Mouse (Mus musculus) megakaryocyte, embryonic 14.5 days (primary cell): ENCODE measurements around the gene Cck.

ENCODE experiments used
- FLI1 ChIP-seq: IDR thresholded peaks from 2 replicates; pipeline ENCODE4 v1.6.1; 2012; ENCODE audit warnings: low read length, inconsistent platforms, mixed read lengths
- GATA1 ChIP-seq: IDR thresholded peaks from 3 replicates; pipeline ENCODE4 v1.6.1; 2012; ENCODE audit warnings: mixed read lengths, low read length, inconsistent platforms, borderline replicate concordance

DNA sequence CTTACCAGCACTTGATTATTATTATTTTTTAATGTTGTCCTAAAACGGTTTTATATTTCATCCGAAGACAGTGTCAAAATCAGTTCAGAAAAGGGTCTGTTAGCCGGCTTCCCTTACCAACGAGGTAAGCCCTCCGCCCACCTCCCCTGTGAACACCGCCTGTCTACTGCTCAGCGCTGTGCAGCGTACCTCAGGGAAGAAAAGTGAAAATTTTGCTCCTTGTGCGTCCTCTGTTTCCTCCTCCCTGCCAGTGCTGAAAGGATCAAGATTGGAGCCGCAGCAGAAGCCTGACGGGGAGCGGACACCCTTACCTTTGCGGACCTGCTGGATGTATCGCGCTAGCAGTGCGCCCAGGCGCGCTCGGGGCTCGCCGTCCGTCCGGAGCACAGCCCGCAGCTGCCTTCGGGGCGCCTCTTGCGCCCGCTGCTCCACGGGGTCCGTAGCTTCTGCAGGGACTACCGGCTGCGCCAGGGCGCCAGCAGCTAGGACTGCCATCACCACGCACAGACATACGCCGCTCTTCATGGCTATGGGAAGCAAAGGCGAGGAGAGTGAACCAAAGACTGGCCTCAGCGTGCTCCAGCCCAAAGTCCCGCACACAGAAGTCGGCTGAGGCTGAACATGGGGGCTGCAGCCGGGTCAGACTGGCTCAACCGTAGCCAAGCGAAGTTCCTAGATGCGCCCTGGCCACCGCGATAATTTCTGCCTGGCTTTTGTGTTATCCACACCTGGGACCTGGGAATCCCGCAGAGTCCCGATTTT lies 1.3 kb downstream of the Cck start:
- TF ChIP-seq GATA1 (no peak), FLI1 (no peak)
